Mouse (Mus musculus): ENCODE measurements around the gene Fgf18.
A peak's percentile ranks its signal among the peaks of the same experiment; 100 is the strongest.

Gene Fgf18

GRCm38 (mm10) chr11:33112407-33112806 is 34.8 kb downstream of the Fgf18 start:
- H3K27me3 ChIP-seq (ENCODE audit: control insufficient read depth, insufficient read depth, low read length, poor library complexity, severe bottlenecking): no peaks in the 10 kb centered on the region; the same call in 1 of the 2 replicates
- H3K36me3 ChIP-seq (ENCODE audit: control insufficient read depth, insufficient read depth, low read length, poor library complexity, severe bottlenecking): no peaks in the 10 kb centered on the region
- DNase-seq (ENCODE audit: low read depth, low spot score): no peak

GRCm38 (mm10) chr11:33110111-33110510 is 37.1 kb downstream of the Fgf18 start:
- Histone ChIP-seq H3K27me3 (ENCODE audit: control insufficient read depth, insufficient read depth, low read length, poor library complexity, severe bottlenecking) (no peaks in the 10 kb centered on the region), H3K36me3 (ENCODE audit: control insufficient read depth, insufficient read depth, low read length, poor library complexity, severe bottlenecking) (no peaks in the 10 kb centered on the region)
- DNase-seq (ENCODE audit: low read depth, low spot score): no peak

- Histone ChIP-seq H3K36me3 (ENCODE audit: control insufficient read depth, insufficient read depth, low read length, poor library complexity, severe bottlenecking) (no peaks in the 10 kb centered on the region), H3K27me3 (ENCODE audit: control insufficient read depth, insufficient read depth, low read length, poor library complexity, severe bottlenecking) (no peaks in the 10 kb centered on the region)
- DNase-seq (ENCODE audit: low read depth, low spot score): no peak
These were observed 39.7 kb downstream of the Fgf18 start for GRCm38 (mm10) chr11:33107540-33107939.

GRCm38 (mm10) chr11:33104911-33105316 is 42.3 kb downstream of the Fgf18 start:
- no peak for DNase-seq (ENCODE audit: low read depth, low spot score)
- Histone ChIP-seq H3K27me3 (ENCODE audit: control insufficient read depth, insufficient read depth, low read length, poor library complexity, severe bottlenecking) (no peaks in the 10 kb centered on the region), H3K36me3 (ENCODE audit: control insufficient read depth, insufficient read depth, low read length, poor library complexity, severe bottlenecking) (no peaks in the 10 kb centered on the region)

- DNase-seq (ENCODE audit: low read depth, low spot score): no peak
- Histone ChIP-seq H3K27me3 (ENCODE audit: control insufficient read depth, insufficient read depth, low read length, poor library complexity, severe bottlenecking) (no peaks in the 10 kb centered on the region), H3K36me3 (ENCODE audit: control insufficient read depth, insufficient read depth, low read length, poor library complexity, severe bottlenecking) (no peaks in the 10 kb centered on the region)
These were observed 43.8 kb downstream of the Fgf18 start for GRCm38 (mm10) chr11:33103291-33103943.

- no peak for DNase-seq (ENCODE audit: low read depth, low spot score)
- Histone ChIP-seq H3K36me3 (ENCODE audit: control insufficient read depth, insufficient read depth, low read length, poor library complexity, severe bottlenecking) (no peaks in the 10 kb centered on the region), H3K27me3 (ENCODE audit: control insufficient read depth, insufficient read depth, low read length, poor library complexity, severe bottlenecking) (no peaks in the 10 kb centered on the region)
These were observed 47.1 kb downstream of the Fgf18 start for GRCm38 (mm10) chr11:33100027-33100507.

GRCm38 (mm10) chr11:33099425-33099824 is 47.8 kb downstream of the Fgf18 start:
- Histone ChIP-seq H3K36me3 (ENCODE audit: control insufficient read depth, insufficient read depth, low read length, poor library complexity, severe bottlenecking) (no peaks in the 10 kb centered on the region), H3K27me3 (ENCODE audit: control insufficient read depth, insufficient read depth, low read length, poor library complexity, severe bottlenecking) (no peaks in the 10 kb centered on the region)
- no peak for DNase-seq (ENCODE audit: low read depth, low spot score)

GRCm38 (mm10) chr11:33098446-33098845 is 48.8 kb downstream of the Fgf18 start:
- no peaks in the 10 kb centered on the region for H3K27me3 ChIP-seq (ENCODE audit: control insufficient read depth, insufficient read depth, low read length, poor library complexity, severe bottlenecking)
- H3K36me3 ChIP-seq (ENCODE audit: control insufficient read depth, insufficient read depth, low read length, poor library complexity, severe bottlenecking): no peaks in the 10 kb centered on the region
- DNase-seq (ENCODE audit: low read depth, low spot score): no peak

GRCm38 (mm10) chr11:33097855-33098254 is 49.3 kb downstream of the Fgf18 start:
- no peaks in the 10 kb centered on the region for H3K36me3 ChIP-seq (ENCODE audit: control insufficient read depth, insufficient read depth, low read length, poor library complexity, severe bottlenecking)
- peak; percentile 58 for DNase-seq (ENCODE audit: low read depth, low spot score)
- H3K27me3 ChIP-seq (ENCODE audit: control insufficient read depth, insufficient read depth, low read length, poor library complexity, severe bottlenecking): no peaks in the 10 kb centered on the region

- Histone ChIP-seq H3K27me3 (ENCODE audit: control insufficient read depth, insufficient read depth, low read length, poor library complexity, severe bottlenecking) (no peaks in the 10 kb centered on the region), H3K36me3 (ENCODE audit: control insufficient read depth, insufficient read depth, low read length, poor library complexity, severe bottlenecking) (no peaks in the 10 kb centered on the region)
- DNase-seq (ENCODE audit: low read depth, low spot score): no peak
These were observed 57.3 kb downstream of the Fgf18 start for GRCm38 (mm10) chr11:33089856-33090255.

- no peak for DNase-seq (ENCODE audit: low read depth, low spot score)
- Histone ChIP-seq H3K36me3 (ENCODE audit: control insufficient read depth, insufficient read depth, low read length, poor library complexity, severe bottlenecking) (no peaks in the 10 kb centered on the region), H3K27me3 (ENCODE audit: control insufficient read depth, insufficient read depth, low read length, poor library complexity, severe bottlenecking) (no peaks in the 10 kb centered on the region)
These were observed 59.0 kb downstream of the Fgf18 start for GRCm38 (mm10) chr11:33088181-33088580.

- no peaks in the 10 kb centered on the region for H3K36me3 ChIP-seq (ENCODE audit: control insufficient read depth, insufficient read depth, low read length, poor library complexity, severe bottlenecking)
- no peak for DNase-seq (ENCODE audit: low read depth, low spot score)
- H3K27me3 ChIP-seq (ENCODE audit: control insufficient read depth, insufficient read depth, low read length, poor library complexity, severe bottlenecking): no peaks in the 10 kb centered on the region
These were observed 61.2 kb downstream of the Fgf18 start for GRCm38 (mm10) chr11:33086046-33086445.

GRCm38 (mm10) chr11:33085514-33085913 is 61.7 kb downstream of the Fgf18 start:
- Histone ChIP-seq H3K36me3 (ENCODE audit: control insufficient read depth, insufficient read depth, low read length, poor library complexity, severe bottlenecking) (no peaks in the 10 kb centered on the region), H3K27me3 (ENCODE audit: control insufficient read depth, insufficient read depth, low read length, poor library complexity, severe bottlenecking) (no peaks in the 10 kb centered on the region)
- DNase-seq (ENCODE audit: low read depth, low spot score): no peak

GRCm38 (mm10) chr11:33085054-33085453 is 62.1 kb downstream of the Fgf18 start:
- no peaks in the 10 kb centered on the region for H3K36me3 ChIP-seq (ENCODE audit: control insufficient read depth, insufficient read depth, low read length, poor library complexity, severe bottlenecking)

GRCm38 (mm10) chr11:33084041-33084440 is 63.2 kb downstream of the Fgf18 start:
- Histone ChIP-seq H3K36me3 (ENCODE audit: control insufficient read depth, insufficient read depth, low read length, poor library complexity, severe bottlenecking) (no peaks in the 10 kb centered on the region), H3K27me3 (ENCODE audit: control insufficient read depth, insufficient read depth, low read length, poor library complexity, severe bottlenecking) (no peaks in the 10 kb centered on the region)

More at GRCm38 (mm10) chr11:33085054-33085453, 62.1 kb downstream of the Fgf18 start:
- H3K27me3 ChIP-seq (ENCODE audit: control insufficient read depth, insufficient read depth, low read length, poor library complexity, severe bottlenecking): no peaks in the 10 kb centered on the region
- DNase-seq (ENCODE audit: low read depth, low spot score): no peak

GRCm38 (mm10) chr11:33081175-33081574 is 66.0 kb downstream of the Fgf18 start:
- no peaks in the 10 kb centered on the region for H3K27me3 ChIP-seq (ENCODE audit: control insufficient read depth, insufficient read depth, low read length, poor library complexity, severe bottlenecking)
- DNase-seq (ENCODE audit: low read depth, low spot score): no peak

More at GRCm38 (mm10) chr11:33084041-33084440, 63.2 kb downstream of the Fgf18 start:
- no peak for DNase-seq (ENCODE audit: low read depth, low spot score)

More at GRCm38 (mm10) chr11:33081175-33081574, 66.0 kb downstream of the Fgf18 start:
- no peaks in the 10 kb centered on the region for H3K36me3 ChIP-seq (ENCODE audit: control insufficient read depth, insufficient read depth, low read length, poor library complexity, severe bottlenecking)
